Mouse (Mus musculus): ENCODE measurements around the gene Atrnl1. TPM values are rescaled to one million over a fixed set of nuclear protein-coding genes. Genes with fewer than 3 reads are reported as not detected.

The Atrnl1 gene
- polyA plus RNA-seq, 1 experiment from 2014 or later: 5.7 TPM

GRCm38 (mm10) chr19:57592355-57592754 lies 18.5 kb upstream of the Atrnl1 start:
- Histone ChIP-seq H3K4me3 (ENCODE audit: inconsistent target) (no peak overlapping the region), H3K79me2 (ENCODE audit: inconsistent target) (no peaks in the 10 kb centered on the region), H3K27ac (no peak overlapping the region), H3K36me3 (ENCODE audit: inconsistent target) (no peaks in the 10 kb centered on the region)
- WGBS (ENCODE audit: missing documents): 100% methylated on average over 2 of the region's 2 CpGs

- 90% methylated on average over 8 of the region's 8 CpGs for WGBS (ENCODE audit: missing documents)
- Histone ChIP-seq H3K4me3 (ENCODE audit: inconsistent target) (no peak overlapping the region), H3K27ac (no peak overlapping the region)
Observed at GRCm38 (mm10) chr19:57599126-57599525, 11.7 kb upstream of the Atrnl1 start.

DNA sequence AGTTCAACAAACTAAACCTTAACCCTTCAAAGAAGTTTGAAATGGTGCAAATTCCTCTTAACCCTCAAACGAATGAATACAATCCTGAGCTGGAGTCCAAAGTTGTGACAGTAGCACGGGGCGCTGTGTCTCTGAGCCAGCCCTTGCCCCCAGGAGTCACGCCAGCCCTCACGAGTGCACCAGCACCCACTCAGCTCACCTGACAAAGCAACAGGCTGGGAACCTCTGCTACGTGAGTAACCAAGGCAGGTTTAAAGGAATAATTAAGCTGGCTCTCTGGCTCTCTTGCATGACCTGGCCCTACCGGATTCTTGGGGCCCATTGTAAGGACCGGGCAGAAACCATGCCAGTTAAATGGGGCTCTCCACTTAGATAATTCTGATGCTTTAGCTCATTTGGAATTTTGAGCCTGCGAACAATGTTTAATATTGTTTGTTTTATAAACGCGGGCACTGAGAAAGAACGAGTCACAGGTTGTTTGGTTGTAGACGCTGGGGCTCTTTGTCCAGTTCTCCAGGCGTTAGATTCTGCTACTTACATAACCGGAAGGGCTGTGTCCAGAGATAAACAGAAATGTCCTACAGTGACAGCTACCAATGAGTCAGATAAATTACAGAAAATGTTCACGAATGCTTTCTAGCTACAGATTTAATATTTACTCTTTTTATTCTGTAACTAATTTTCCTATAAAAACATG lies 10.5 kb upstream of the Atrnl1 start:
- Histone ChIP-seq H3K79me2 (ENCODE audit: inconsistent target) (no peaks in the 10 kb centered on the region), H3K36me3 (ENCODE audit: inconsistent target) (no peaks in the 10 kb centered on the region), H3K27ac (no peak overlapping the region), H3K4me3 (ENCODE audit: inconsistent target) (no peak overlapping the region)
- 83% methylated on average over 16 of the region's 16 CpGs for WGBS (ENCODE audit: missing documents)

More at GRCm38 (mm10) chr19:57599126-57599525, 11.7 kb upstream of the Atrnl1 start:
- Histone ChIP-seq H3K79me2 (ENCODE audit: inconsistent target) (no peaks in the 10 kb centered on the region), H3K36me3 (ENCODE audit: inconsistent target) (no peaks in the 10 kb centered on the region)

DNA sequence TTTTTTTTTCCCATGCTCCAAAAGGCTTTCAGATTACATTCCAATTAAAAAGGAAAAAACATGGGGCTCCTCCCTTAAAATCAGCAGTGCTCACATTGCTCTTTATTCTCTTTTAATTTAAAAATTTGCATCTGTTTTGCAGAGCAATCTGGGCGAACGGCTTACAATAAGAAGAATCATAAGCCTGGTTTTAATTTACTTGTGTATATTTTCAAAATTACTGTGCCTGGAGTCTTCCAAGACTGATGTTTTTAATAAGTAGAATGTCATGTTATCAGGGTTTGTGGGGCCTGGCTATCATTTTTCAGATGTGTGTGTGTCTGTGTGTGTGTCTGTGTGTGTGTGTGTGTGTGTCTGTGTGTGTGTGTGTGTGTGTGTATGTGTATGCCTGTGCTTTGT lies 9.9 kb upstream of the Atrnl1 start:
- no peak overlapping the region for H3K27ac ChIP-seq

GRCm38 (mm10) chr19:57603593-57603992 lies 7.2 kb upstream of the Atrnl1 start:
- H3K4me3 ChIP-seq (ENCODE audit: inconsistent target): no peak overlapping the region

More for the DNA sequence above, 9.9 kb upstream of the Atrnl1 start:
- Histone ChIP-seq H3K4me3 (ENCODE audit: inconsistent target) (no peak overlapping the region), H3K79me2 (ENCODE audit: inconsistent target) (no peaks in the 10 kb centered on the region), H3K36me3 (ENCODE audit: inconsistent target) (no peaks in the 10 kb centered on the region)
- 83% methylated on average over 2 of the region's 2 CpGs for WGBS (ENCODE audit: missing documents)

DNA sequence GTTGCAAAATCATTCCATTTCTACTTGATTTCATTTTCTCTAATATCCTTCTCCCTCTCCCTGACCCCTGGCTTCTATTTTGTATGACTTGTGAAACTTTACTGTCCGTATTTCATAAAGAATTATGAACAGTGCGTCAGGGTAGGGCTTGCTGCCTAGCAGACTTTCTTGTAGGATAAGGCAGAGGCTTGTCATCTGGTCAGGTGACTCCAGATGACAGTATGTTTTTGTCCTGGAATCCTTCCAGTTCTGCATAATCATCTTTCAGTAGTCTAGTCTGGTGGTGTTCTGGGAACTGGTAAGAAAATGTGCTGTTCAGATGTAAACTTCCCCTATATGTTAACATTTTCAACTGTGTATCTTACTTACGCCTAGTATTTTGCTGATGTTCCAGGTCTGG lies 4.9 kb upstream of the Atrnl1 start:
- no peaks in the 10 kb centered on the region for H3K36me3 ChIP-seq (ENCODE audit: inconsistent target)
- H3K79me2 ChIP-seq (ENCODE audit: inconsistent target): no peaks in the 10 kb centered on the region
- no peak overlapping the region for H3K4me3 ChIP-seq (ENCODE audit: inconsistent target)
- no peak overlapping the region for H3K27ac ChIP-seq
- 79% methylated on average over 3 of the region's 3 CpGs for WGBS (ENCODE audit: missing documents)

More at GRCm38 (mm10) chr19:57603593-57603992, 7.2 kb upstream of the Atrnl1 start:
- Histone ChIP-seq H3K79me2 (ENCODE audit: inconsistent target) (no peaks in the 10 kb centered on the region), H3K27ac (no peak overlapping the region), H3K36me3 (ENCODE audit: inconsistent target) (no peaks in the 10 kb centered on the region)
- WGBS (ENCODE audit: missing documents): 87% methylated on average over 3 of the region's 3 CpGs

DNA sequence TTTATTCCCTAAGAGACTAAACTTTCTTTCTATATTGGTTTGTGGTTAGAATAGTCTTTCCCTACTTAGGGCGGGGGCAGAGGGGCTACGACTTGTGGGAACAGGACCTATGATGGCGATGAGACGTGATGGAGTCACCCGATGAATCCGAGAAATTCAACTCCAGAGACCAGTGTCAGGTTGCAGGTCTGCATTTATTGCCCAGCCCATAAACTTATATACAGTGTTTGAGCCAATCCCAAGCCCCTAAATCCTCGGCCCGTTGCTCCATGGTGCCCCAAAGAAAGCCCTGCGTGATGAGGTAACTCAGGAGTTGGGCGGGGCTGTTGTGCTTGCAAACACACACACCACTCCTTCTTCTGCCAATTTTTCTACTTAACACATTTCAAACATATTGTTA lies 4.5 kb upstream of the Atrnl1 start:
- WGBS (ENCODE audit: missing documents): 90% methylated on average over 10 of the region's 10 CpGs
- Histone ChIP-seq H3K36me3 (ENCODE audit: inconsistent target) (no peaks in the 10 kb centered on the region), H3K4me3 (ENCODE audit: inconsistent target) (no peak overlapping the region), H3K27ac (no peak overlapping the region), H3K79me2 (ENCODE audit: inconsistent target) (no peaks in the 10 kb centered on the region)

DNA sequence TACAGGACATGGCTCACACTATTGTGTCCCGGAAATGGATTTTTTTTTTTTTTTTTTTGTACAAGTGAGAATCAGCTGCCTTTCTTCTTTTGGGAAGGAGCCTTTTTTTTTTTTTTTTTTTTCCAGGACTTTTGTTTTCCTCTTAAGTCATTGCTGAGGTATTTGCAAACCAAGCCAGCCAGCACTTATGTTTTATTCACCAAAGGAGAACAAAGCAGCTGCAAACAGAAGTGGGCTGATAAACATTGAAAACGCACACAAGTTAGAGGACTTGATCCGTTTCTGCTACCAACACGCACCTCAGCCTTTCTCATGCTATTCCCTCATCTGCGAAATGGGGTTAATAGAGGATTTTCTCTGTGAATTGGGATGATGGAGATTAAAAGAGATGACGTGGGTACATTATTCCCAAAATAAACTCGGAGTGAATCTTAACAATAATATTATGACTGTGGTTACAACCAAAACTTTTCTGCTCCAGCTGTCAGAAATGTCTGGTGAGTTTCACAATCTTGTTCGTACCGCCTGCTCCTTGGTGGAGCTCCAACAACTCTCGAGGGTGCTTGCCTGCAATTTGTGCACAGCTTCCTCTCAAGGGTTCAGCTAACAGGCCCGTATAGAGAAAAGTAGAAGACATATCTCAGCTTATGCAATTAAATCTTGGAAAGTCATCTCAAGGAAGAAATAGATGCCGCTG lies 1.3 kb upstream of the Atrnl1 start:
- Histone ChIP-seq H3K27ac (peak overlapping the region; percentile 83), H3K79me2 (ENCODE audit: inconsistent target) (peaks cover 4% of the 10 kb centered on the region; the same call in 1 of the 2 replicates), H3K4me3 (ENCODE audit: inconsistent target) (peak overlapping the region; percentile 36; the same call in 1 of the 2 replicates), H3K36me3 (ENCODE audit: inconsistent target) (no peaks in the 10 kb centered on the region)
- WGBS (ENCODE audit: missing documents): 13% methylated on average over 12 of the region's 12 CpGs

DNA sequence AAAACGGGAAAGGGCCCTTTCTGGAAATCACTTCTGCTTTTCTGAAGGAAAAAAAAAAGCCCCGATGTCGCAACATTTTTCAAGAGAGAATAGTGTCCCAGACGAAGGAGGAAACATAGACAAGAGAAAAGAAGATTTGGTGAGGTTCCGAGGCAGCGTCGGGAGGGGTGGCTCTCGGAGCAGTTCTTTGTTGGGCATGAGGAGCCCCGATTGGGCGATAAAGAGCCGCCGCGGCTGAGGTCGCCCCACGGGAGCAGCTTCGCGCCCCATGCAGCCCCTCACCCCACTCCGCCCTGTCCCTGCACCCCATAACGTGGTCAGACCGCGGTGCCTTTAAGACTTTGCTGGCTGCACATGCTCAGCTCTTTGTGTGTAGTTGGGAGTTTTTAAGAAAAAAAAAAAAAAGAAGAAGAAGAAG lies 767 bp upstream of the Atrnl1 start:
- peak overlapping the region; percentile 36 for H3K4me3 ChIP-seq (ENCODE audit: inconsistent target)

DNA sequence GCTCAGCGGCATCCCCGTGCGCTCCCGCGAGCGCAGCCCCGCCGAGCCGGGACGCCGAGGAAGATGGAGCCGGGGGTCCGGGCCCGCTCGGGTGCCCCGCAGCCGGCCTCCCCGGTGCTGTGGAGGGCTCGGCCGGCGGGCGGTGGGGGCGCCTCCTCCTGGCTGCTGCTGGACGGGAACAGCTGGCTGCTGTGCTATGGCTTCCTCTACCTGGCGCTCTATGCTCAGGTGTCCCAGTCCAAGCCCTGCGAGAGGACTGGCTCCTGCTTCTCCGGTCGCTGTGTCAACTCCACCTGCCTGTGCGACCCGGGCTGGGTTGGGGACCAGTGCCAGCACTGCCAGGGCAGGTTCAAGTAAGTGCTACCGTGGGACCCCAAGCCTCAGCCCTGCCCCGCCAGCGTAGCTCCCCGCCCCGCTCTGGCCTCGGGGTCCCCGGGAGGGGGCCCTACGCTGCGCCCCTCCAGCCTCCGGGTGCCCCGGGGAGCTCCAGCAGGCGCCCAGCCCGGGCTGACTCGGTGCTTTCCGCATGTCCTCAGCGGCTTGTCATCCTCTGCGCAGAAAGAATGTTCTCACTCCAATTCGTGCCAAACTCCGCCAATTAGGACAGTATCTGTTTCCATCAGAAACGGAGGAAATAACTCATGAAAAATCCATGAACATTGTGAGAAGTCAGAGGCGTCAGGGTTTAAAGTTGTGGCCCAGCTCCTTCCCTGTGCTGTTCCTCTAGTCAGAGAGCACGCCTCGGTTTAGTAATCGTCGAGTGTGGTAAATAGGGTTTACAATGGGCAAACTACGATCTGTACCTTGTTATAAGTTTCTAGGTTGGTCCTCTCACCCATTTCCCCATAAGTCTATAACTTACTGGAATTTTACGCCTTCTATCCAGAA lies 701 bp downstream of the Atrnl1 start:
- H3K27ac ChIP-seq: no peak overlapping the region
- peaks cover 5% of the 10 kb centered on the region; the same call in 1 of the 2 replicates for H3K79me2 ChIP-seq (ENCODE audit: inconsistent target)
- H3K4me3 ChIP-seq (ENCODE audit: inconsistent target): peak overlapping the region; percentile 21; the same call in 1 of the 2 replicates
- no peaks in the 10 kb centered on the region for H3K36me3 ChIP-seq (ENCODE audit: inconsistent target)
- 3% methylated on average over 57 of the region's 57 CpGs for WGBS (ENCODE audit: missing documents)

More for the DNA sequence above, 767 bp upstream of the Atrnl1 start:
- Histone ChIP-seq H3K36me3 (ENCODE audit: inconsistent target) (no peaks in the 10 kb centered on the region), H3K27ac (peak overlapping the region; percentile 83), H3K79me2 (ENCODE audit: inconsistent target) (peaks cover 5% of the 10 kb centered on the region; the same call in 1 of the 2 replicates)
- under 1% methylated on average over 18 of the region's 21 CpGs for WGBS (ENCODE audit: missing documents)

DNA sequence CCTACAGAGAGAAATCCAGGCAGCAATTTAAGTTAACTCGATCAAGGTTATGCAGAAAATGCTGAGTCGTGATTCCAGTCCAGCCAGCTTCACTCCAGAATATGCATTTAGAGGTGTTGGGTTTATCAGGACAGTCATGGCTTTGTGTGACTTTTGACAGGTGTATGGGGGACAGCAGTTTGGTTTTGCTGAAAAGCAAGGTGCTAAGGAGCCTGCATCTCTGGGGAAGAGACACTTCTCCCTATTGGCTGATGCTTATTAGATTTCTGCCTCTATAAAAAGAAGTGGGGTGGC lies 1.3 kb downstream of the Atrnl1 start:
- Histone ChIP-seq H3K27ac (no peak overlapping the region), H3K4me3 (ENCODE audit: inconsistent target) (no peak overlapping the region), H3K36me3 (ENCODE audit: inconsistent target) (no peaks in the 10 kb centered on the region), H3K79me2 (ENCODE audit: inconsistent target) (peaks cover 5% of the 10 kb centered on the region; the same call in 1 of the 2 replicates)
- 28% methylated on average over 2 of the region's 2 CpGs for WGBS (ENCODE audit: missing documents)

DNA sequence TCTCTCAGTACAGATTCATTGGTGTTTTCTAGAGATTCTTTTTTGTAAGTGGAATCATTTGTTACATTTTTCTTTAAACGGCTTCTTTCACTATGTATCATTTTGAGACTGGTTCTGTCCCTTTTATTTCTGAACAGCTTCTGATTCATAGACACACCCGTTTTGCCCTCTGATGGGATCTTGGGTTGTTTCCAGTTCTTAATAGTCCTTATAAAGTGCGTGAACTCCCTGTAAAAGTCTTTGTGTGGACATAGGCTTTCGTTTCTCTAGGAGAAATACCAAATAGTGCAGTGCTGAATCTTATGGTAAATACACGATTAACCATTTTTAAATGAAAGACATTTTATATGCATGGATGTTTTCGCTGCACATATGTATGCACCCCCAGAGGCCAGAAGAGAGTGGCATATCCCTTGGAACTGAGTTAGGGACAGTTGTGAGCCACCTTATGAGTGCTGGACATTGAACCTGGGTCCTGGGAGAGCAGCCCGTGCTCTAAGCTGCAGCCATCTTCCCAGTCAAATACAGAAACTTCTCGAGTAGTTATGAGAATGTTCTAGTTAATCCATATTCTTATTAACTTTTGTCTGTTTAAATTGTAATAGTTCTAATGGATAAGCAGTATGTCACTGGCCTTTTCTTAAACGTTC lies 5.3 kb downstream of the Atrnl1 start:
- no peaks in the 10 kb centered on the region for H3K36me3 ChIP-seq (ENCODE audit: inconsistent target)
- no peak overlapping the region for H3K27ac ChIP-seq
- H3K4me3 ChIP-seq (ENCODE audit: inconsistent target): no peak overlapping the region
- WGBS (ENCODE audit: missing documents): 96% methylated on average over 9 of the region's 9 CpGs
- H3K79me2 ChIP-seq (ENCODE audit: inconsistent target): peaks cover 5% of the 10 kb centered on the region; the same call in 1 of the 2 replicates

DNA sequence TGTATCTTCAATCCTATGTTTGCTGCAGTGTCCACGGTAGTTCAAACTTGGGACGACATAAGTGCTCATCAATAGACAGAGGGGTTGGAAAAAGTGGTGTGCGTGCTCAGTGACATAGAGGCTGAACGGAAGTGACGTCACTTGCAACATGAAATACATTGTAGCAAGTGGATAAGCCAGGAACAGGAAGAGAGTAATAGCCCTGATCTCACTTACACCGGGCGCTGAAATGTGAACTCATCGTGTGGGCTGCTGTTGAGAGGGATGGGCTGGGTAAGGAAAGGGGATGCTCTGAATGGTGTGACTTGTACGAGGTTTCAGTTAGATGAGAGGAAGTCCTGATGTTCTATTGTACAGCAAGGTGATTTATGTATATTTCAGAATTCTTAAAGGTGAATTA lies 8.3 kb downstream of the Atrnl1 start:
- H3K36me3 ChIP-seq (ENCODE audit: inconsistent target): no peaks in the 10 kb centered on the region
- WGBS (ENCODE audit: missing documents): 69% methylated on average over 8 of the region's 9 CpGs
- H3K79me2 ChIP-seq (ENCODE audit: inconsistent target): peaks cover 5% of the 10 kb centered on the region; the same call in 1 of the 2 replicates
- no peak overlapping the region for H3K27ac ChIP-seq
- no peak overlapping the region for H3K4me3 ChIP-seq (ENCODE audit: inconsistent target)

DNA sequence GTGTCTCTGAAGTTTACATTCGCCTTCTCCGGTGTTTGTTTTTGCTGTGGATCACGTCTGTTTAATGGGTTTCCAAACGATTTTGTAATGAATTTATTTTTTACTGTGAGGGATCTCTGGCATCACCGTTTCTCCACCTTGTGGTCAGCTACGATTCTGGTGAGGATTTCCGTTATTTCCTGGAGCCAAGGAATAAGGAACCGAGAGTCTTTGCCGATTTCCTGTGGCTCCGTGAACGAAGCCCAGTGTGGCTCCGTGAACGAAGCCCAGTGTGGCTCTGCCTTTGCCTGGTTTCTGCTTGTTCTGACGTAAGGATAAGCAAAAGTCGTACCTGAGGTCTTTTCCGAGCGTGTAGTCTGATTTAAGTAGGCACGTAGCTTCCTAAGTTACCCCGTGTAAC lies 11.0 kb downstream of the Atrnl1 start:
- Histone ChIP-seq H3K27ac (no peak overlapping the region), H3K79me2 (ENCODE audit: inconsistent target) (no peaks in the 10 kb centered on the region; the same call in 1 of the 2 replicates), H3K4me3 (ENCODE audit: inconsistent target) (no peak overlapping the region), H3K36me3 (ENCODE audit: inconsistent target) (no peaks in the 10 kb centered on the region)
- 36% methylated on average over 19 of the region's 19 CpGs for WGBS (ENCODE audit: missing documents)
